Mouse (Mus musculus) MEL (cell line): ENCODE measurements around the gene Ptgds. TPM values are rescaled to one million over a fixed set of nuclear protein-coding genes. Genes with fewer than 3 reads are reported as not detected.

ENCODE experiments used
- DNase-seq: peaks from one replicate; pipeline ENCODE4 v3.0.0; 2011; ENCODE audit warnings: low read depth, low spot score
- H3K27ac ChIP-seq: 2 replicates; pipeline ENCODE4 v1.5.1; 2012; ENCODE audit warnings: low read depth, mild to moderate bottlenecking, control low read depth, low read length, moderate library complexity; ENCODE audit not compliant: control insufficient read depth
- H3K27me3 ChIP-seq, 2 experiments: fragments of 150-350 bp in 1 of 2; sonication (generic) in 1 of 2; 2 replicates each; pipeline ENCODE4 v1.6.1; 2012; ENCODE audit warnings: low read length in 2 of 2, mild to moderate bottlenecking in 2 of 2, improper control_type of control experiment in 1 of 2, moderate library complexity in 1 of 2; ENCODE audit not compliant: insufficient read depth in 2 of 2, control insufficient read depth in 1 of 2
- H3K36me3 ChIP-seq, 2 experiments: 2 replicates each; pipeline ENCODE4 v1.6.1; 2012 to 2014; ENCODE audit warnings: low read length in 2 of 2, improper control_type of control experiment in 1 of 2, inconsistent platforms in 1 of 2, mild to moderate bottlenecking in 1 of 2; ENCODE audit not compliant: insufficient read depth in 2 of 2, control insufficient read depth in 1 of 2
- H3K4me1 ChIP-seq, 2 experiments: fragments of 150-350 bp in 1 of 2; sonication (generic) in 1 of 2; 2 replicates each; pipeline ENCODE4 v1.6.1; 2012; ENCODE audit warnings: low read length in 2 of 2, improper control_type of control experiment in 1 of 2, mild to moderate bottlenecking in 1 of 2; ENCODE audit not compliant: insufficient read depth in 2 of 2, control insufficient read depth in 1 of 2
- H3K4me3 ChIP-seq, 2 experiments: fragments of 150-350 bp in 1 of 2; sonication (generic) in 1 of 2; 2 replicates each; pipeline ENCODE4 v1.5.1; 2012; ENCODE audit warnings: low read depth in 2 of 2, low read length in 2 of 2, mild to moderate bottlenecking in 2 of 2, moderate library complexity in 2 of 2, control low read depth in 1 of 2, improper control_type of control experiment in 1 of 2; ENCODE audit not compliant: control insufficient read depth in 1 of 2, insufficient read depth in 1 of 2
- H3K79me2 ChIP-seq: 2 replicates; pipeline ENCODE4 v1.6.1; 2012; ENCODE audit warnings: mild to moderate bottlenecking, low read length, moderate library complexity; ENCODE audit not compliant: control insufficient read depth, poor library complexity, insufficient read depth
- H3K9ac ChIP-seq: 2 replicates; pipeline ENCODE4 v1.6.1; 2012; ENCODE audit warnings: low read depth, mild to moderate bottlenecking, control low read depth, low read length, moderate library complexity; ENCODE audit not compliant: control insufficient read depth, poor library complexity, severe bottlenecking
- H3K9me3 ChIP-seq: fragments of 150-350 bp; sonication (generic); replicated peaks from 2 replicates; pipeline ENCODE4 v1.6.1; 2012; ENCODE audit warnings: mild to moderate bottlenecking, low read length, improper control_type of control experiment, moderate library complexity; ENCODE audit not compliant: insufficient read depth
- CHD2 ChIP-seq: IDR thresholded peaks from 2 replicates; pipeline ENCODE4 v1.6.1; 2011; ENCODE audit warnings: low read length, improper control_type of control experiment
- CTCF ChIP-seq, 3 experiments: IDR thresholded peaks in 2 of 3; conservative IDR thresholded peaks in 1 of 3; 2 replicates each; pipeline ENCODE4 v1.5.1; 2011 to 2012; ENCODE audit warnings: low read length in 3 of 3, low read depth in 2 of 3, mild to moderate bottlenecking in 2 of 3, improper control_type of control experiment in 1 of 3, inconsistent platforms in 1 of 3, mixed read lengths in 1 of 3, moderate library complexity in 1 of 3; ENCODE audit not compliant: control insufficient read depth in 1 of 3, insufficient read depth in 1 of 3, poor library complexity in 1 of 3, severe bottlenecking in 1 of 3
- ELF1 ChIP-seq: IDR thresholded peaks from 2 replicates; pipeline ENCODE4 v1.6.1; 2014; ENCODE audit warnings: low read depth, mild to moderate bottlenecking, inconsistent platforms, low read length, improper control_type of control experiment, moderate library complexity
- ETS1 ChIP-seq: IDR thresholded peaks from 2 replicates; pipeline ENCODE4 v1.6.1; 2012; ENCODE audit warnings: low read depth, mild to moderate bottlenecking, inconsistent platforms, low read length, improper control_type of control experiment, moderate library complexity
- JUND ChIP-seq: IDR thresholded peaks from 2 replicates; pipeline ENCODE4 v1.6.1; 2011; ENCODE audit warnings: low read depth, mild to moderate bottlenecking, improper control_type of control experiment, low read length
- MAFK ChIP-seq: IDR thresholded peaks from 2 replicates; pipeline ENCODE4 v1.6.1; 2011; ENCODE audit warnings: low read depth, mild to moderate bottlenecking, low read length, improper control_type of control experiment, borderline replicate concordance
- MAX ChIP-seq: IDR thresholded peaks from 2 replicates; pipeline ENCODE4 v1.6.1; 2011; ENCODE audit warnings: low read length, improper control_type of control experiment
- MAZ ChIP-seq: IDR thresholded peaks from 2 replicates; pipeline ENCODE4 v1.6.1; 2012; ENCODE audit warnings: low read depth, mild to moderate bottlenecking, inconsistent platforms, low read length, improper control_type of control experiment
- MXI1 ChIP-seq: IDR thresholded peaks from 2 replicates; pipeline ENCODE4 v1.6.1; 2011; ENCODE audit warnings: mild to moderate bottlenecking, low read depth, low read length, improper control_type of control experiment
- MYB ChIP-seq: IDR thresholded peaks from 2 replicates; pipeline ENCODE4 v1.6.1; 2011; ENCODE audit warnings: mild to moderate bottlenecking, low read depth, low read length, improper control_type of control experiment
- NELFE ChIP-seq: IDR thresholded peaks from 2 replicates; pipeline ENCODE4 v1.6.1; 2011; ENCODE audit warnings: low read depth, low read length, improper control_type of control experiment
- POLR2A ChIP-seq, 2 experiments: IDR thresholded peaks; 2 replicates each; pipeline ENCODE4 v1.6.1; 2011 to 2012; ENCODE audit warnings: low read length in 2 of 2, mild to moderate bottlenecking in 2 of 2, control low read depth in 1 of 2, improper control_type of control experiment in 1 of 2, low read depth in 1 of 2, moderate library complexity in 1 of 2; ENCODE audit not compliant: control insufficient read depth in 1 of 2, insufficient read depth in 1 of 2, poor library complexity in 1 of 2
- POLR2AphosphoS2 ChIP-seq: IDR thresholded peaks from 2 replicates; pipeline ENCODE4 v1.6.1; 2011; ENCODE audit warnings: low read length, improper control_type of control experiment
- POLR2AphosphoS5 ChIP-seq: IDR thresholded peaks from 2 replicates; pipeline ENCODE4 v1.6.1; 2012; ENCODE audit warnings: low read depth, borderline replicate concordance, mild to moderate bottlenecking, inconsistent platforms, low read length, moderate library complexity, mixed read lengths
- RAD21 ChIP-seq: IDR thresholded peaks from 2 replicates; pipeline ENCODE4 v1.6.1; 2011; ENCODE audit warnings: mild to moderate bottlenecking, low read depth, low read length, improper control_type of control experiment
- RCOR1 ChIP-seq: IDR thresholded peaks from 2 replicates; pipeline ENCODE4 v1.6.1; 2012; ENCODE audit warnings: low read depth, mild to moderate bottlenecking, inconsistent platforms, low read length, improper control_type of control experiment
- SMC3 ChIP-seq: IDR thresholded peaks from 2 replicates; pipeline ENCODE4 v1.6.1; 2011; ENCODE audit warnings: low read depth, low read length, improper control_type of control experiment
- TBP ChIP-seq: IDR thresholded peaks from 2 replicates; pipeline ENCODE4 v1.8.0; 2011; ENCODE audit warnings: low read depth, low read length, improper control_type of control experiment
- UBTF ChIP-seq: IDR thresholded peaks from 2 replicates; pipeline ENCODE4 v1.6.1; 2012; ENCODE audit warnings: low read depth, mild to moderate bottlenecking, inconsistent platforms, low read length, improper control_type of control experiment, moderate library complexity, borderline replicate concordance; ENCODE audit not compliant: insufficient read depth
- USF1 ChIP-seq: IDR thresholded peaks from 2 replicates; pipeline ENCODE4 v1.6.1; 2014; ENCODE audit warnings: low read depth, mild to moderate bottlenecking, inconsistent platforms, low read length, improper control_type of control experiment, moderate library complexity
- USF2 ChIP-seq, 2 experiments: IDR thresholded peaks; 2 replicates each; pipeline ENCODE4 v1.6.1; 2011 to 2012; ENCODE audit warnings: improper control_type of control experiment in 2 of 2, low read length in 2 of 2, borderline replicate concordance in 1 of 2, inconsistent platforms in 1 of 2, low read depth in 1 of 2, mild to moderate bottlenecking in 1 of 2; ENCODE audit not compliant: insufficient read depth in 1 of 2
- ZC3H11A ChIP-seq: IDR thresholded peaks from 2 replicates; pipeline ENCODE4 v1.6.1; 2012; ENCODE audit warnings: low read depth, mild to moderate bottlenecking, inconsistent platforms, low read length, improper control_type of control experiment
- ZKSCAN1 ChIP-seq: IDR thresholded peaks from 2 replicates; pipeline ENCODE4 v1.6.1; 2012; ENCODE audit warnings: low read depth, mild to moderate bottlenecking, inconsistent platforms, low read length, improper control_type of control experiment, moderate library complexity
- ZNF384 ChIP-seq: IDR thresholded peaks from 2 replicates; pipeline ENCODE4 v1.6.1; 2012; ENCODE audit warnings: low read depth, mild to moderate bottlenecking, inconsistent platforms, low read length, improper control_type of control experiment
- polyA plus RNA-seq, 2 experiments: library from polyadenylated mRNA; stranded (reverse) in 1 of 2; unstranded in 1 of 2; fragments of >175 nt in 1 of 2; fragments of >200 nt in 1 of 2; gene quantifications; 2 replicates each; pipeline versions ENCODE4 v1.2.1 to v1.2.4; 2012; ENCODE audit warnings: low replicate concordance in 2 of 2, low read depth in 1 of 2; ENCODE audit not compliant: insufficient read length in 2 of 2, insufficient read depth in 1 of 2, missing spikeins in 1 of 2
- total RNA-seq: library from RNA; depleted of rRNA; stranded (reverse); fragments of 300-350 nt; gene quantifications from 2 replicates; pipeline ENCODE4 v1.2.3, GENCODE M21; 2012

Ptgds gene
- total and polyA plus RNA-seq, 3 experiments, result not detected

- TF ChIP-seq SMC3 (peak; percentile 47), MAX (peak; percentile 53; the same call in 1 of the 2 replicates), ZKSCAN1 (no peak), ZNF384 (no peak), USF2 (IDR thresholded peaks at IDR 0.05; ENCODE audit: borderline replicate concordance in 1 of 2, insufficient read depth in 1 of 2, low read depth in 1 of 2, low read length in 2 of 2) (no peak), CHD2 (no peak), UBTF (0 out of 2 replicates have a peak, but pooled peaks have one; percentile 59), POLR2A (IDR thresholded peaks at IDR 0.05; ENCODE audit: control insufficient read depth in 1 of 2, insufficient read depth in 1 of 2, low read depth in 1 of 2, low read length in 2 of 2, poor library complexity in 1 of 2) (peak; percentile 72 to 86; a peak in 3 of 4 replicates), MXI1 (peak; percentile 67), TBP (peak; percentile 36; the same call in 1 of the 2 replicates), MAZ (peak; percentile 99), USF1 (peak; percentile 16; the same call in 1 of the 2 replicates), ZC3H11A (no peak), NELFE (peak; percentile 75), POLR2AphosphoS2 (no peak)
- TF ChIP-seq, all 39 proteins: peak for 21
These were observed 41.2 kb downstream of the Ptgds start, which contains the start of gene Abca2 (continued) for GRCm38 (mm10) chr2:25428442-25429236.

- Histone ChIP-seq H3K79me2 (peaks cover 2% of the 10 kb centered on the region; the same call in 1 of the 2 replicates), H3K9me3 (no peaks in the 10 kb centered on the region), H3K9ac (no peak overlapping the region), H3K4me1 (peaks cover 13 to 32% of the 10 kb centered on the region in 2 experiments), H3K4me3 (no peak overlapping the region), H3K27me3 (no peaks in the 10 kb centered on the region), H3K36me3 (peaks cover 0 to 11% of the 10 kb centered on the region in 2 experiments; a peak in 2 of 4 replicates), H3K27ac (peak overlapping the region; percentile 9; the same call in 1 of the 2 replicates)
- no peak for DNase-seq
- TF ChIP-seq MYB (no peak), RAD21 (no peak), ELF1 (no peak), CTCF (IDR thresholded peaks at IDR 0.05 in 2 of 3, conservative IDR thresholded peaks at IDR 0.05 in 1 of 3; ENCODE audit: control insufficient read depth in 1 of 3, insufficient read depth in 1 of 3, low read depth in 2 of 3, low read length in 3 of 3, poor library complexity in 1 of 3, severe bottlenecking in 1 of 3) (no peak), ZC3H11A (no peak), NELFE (no peak; the same call in 1 of the 2 replicates), USF1 (no peak), POLR2AphosphoS2 (no peak), POLR2A (IDR thresholded peaks at IDR 0.05; ENCODE audit: control insufficient read depth in 1 of 2, insufficient read depth in 1 of 2, low read depth in 1 of 2, low read length in 2 of 2, poor library complexity in 1 of 2) (no peak), POLR2AphosphoS5 (no peak), MAFK (no peak), RCOR1 (no peak), ETS1 (no peak), JUND (no peak), ZKSCAN1 (no peak)
These were observed 42.6 kb downstream of the Ptgds start for GRCm38 (mm10) chr2:25427256-25427655.
